Mouse (Mus musculus) G1E (cell line): ENCODE measurements around the gene Gm17657.

Source experiments
- CTCF ChIP-seq: IDR thresholded peaks from 2 replicates; pipeline ENCODE4 v1.5.1; 2012; ENCODE audit warnings: low read depth, low read length, inconsistent platforms, mixed read lengths
- TAL1 ChIP-seq: conservative IDR thresholded peaks from 2 replicates; pipeline ENCODE4 v1.6.1; 2012; ENCODE audit warnings: low read depth, low read length, inconsistent platforms, mixed read lengths

DNA sequence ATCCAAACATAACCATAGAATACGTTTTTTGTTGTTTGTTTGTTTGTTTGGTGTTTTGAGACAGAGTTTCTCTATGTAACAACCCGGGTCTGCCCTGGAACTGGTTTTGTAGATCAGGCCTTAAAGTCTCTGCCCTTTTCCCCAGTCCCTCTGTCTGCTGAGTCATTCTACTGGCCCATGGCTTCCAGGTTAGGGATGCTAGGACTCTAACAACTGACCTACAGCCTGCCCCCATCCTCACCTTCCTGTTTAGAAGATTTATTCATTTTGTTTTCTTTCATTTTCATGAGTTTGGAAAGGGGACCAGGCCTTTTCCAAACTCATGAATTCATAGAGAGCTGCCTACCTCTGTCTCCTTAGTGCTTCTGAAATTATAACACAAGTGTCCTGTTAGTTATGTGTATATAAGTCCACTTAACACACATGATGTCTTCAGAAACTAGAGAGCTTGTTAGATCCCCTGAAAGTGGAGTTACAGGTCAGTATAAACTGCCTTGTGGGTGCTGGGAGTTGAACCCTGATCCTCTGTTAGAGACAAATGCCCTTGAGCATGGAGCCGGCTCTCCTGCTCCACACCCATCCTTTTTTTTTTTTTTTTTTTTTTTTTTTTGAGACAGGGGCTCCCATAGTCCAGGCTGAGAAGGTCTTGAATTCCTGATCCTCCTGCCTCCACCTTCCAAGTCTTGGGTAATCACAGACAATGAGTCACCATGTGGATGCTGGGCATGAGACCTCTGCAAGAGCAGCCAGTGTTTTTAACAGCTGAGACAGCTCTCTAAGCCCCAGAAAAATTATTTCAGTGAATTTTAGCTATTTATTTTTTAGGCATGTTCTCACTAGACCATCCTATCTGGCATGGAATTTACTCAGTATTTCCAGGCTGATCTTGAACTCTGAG, 63.9 kb downstream of the Gm17657 start:
- TF ChIP-seq CTCF, result no peak
- no peak for TF ChIP-seq TAL1
